Mouse (Mus musculus) heart, embryonic 15.5 days (tissue): ENCODE results near the gene Ddx5. TPM values are rescaled to one million over a fixed set of nuclear protein-coding genes. Genes with fewer than 3 reads are reported as not detected.

Experiments
- ATAC-seq: fragments of 200-750 bp; cut with Nextera tagmentation; replicated peaks from 2 replicates; pipeline ENCODE4 v1.8.0; 2017; ENCODE audit warnings: low read depth, moderate TSS enrichment; ENCODE audit not compliant: insufficient number of reproducible peaks, insufficient read depth, low FRiP score
- H3K27ac ChIP-seq: fragments of 300-500 bp; sonication (generic); 2 replicates; pipeline ENCODE4 v1.5.1; 2015; ENCODE audit warnings: mild to moderate bottlenecking, inconsistent platforms
- H3K27me3 ChIP-seq: fragments of 300-500 bp; sonication (generic); 2 replicates; pipeline ENCODE4 v1.6.1; 2015; ENCODE audit warnings: inconsistent platforms
- H3K36me3 ChIP-seq: fragments of 300-500 bp; sonication (generic); 2 replicates; pipeline ENCODE4 v1.6.1; 2015; ENCODE audit warnings: mild to moderate bottlenecking, inconsistent platforms
- H3K4me1 ChIP-seq: fragments of 300-500 bp; sonication (generic); replicated peaks from 2 replicates; pipeline ENCODE4 v1.6.1; 2015; ENCODE audit warnings: inconsistent platforms
- H3K4me2 ChIP-seq: fragments of 300-500 bp; sonication (generic); 2 replicates; pipeline ENCODE4 v1.6.1; 2015; ENCODE audit warnings: inconsistent platforms, mild to moderate bottlenecking, moderate library complexity
- H3K4me3 ChIP-seq: fragments of 300-500 bp; sonication (generic); 2 replicates; pipeline ENCODE4 v1.5.1; 2015; ENCODE audit warnings: mild to moderate bottlenecking, inconsistent platforms
- H3K9ac ChIP-seq: fragments of 300-500 bp; sonication (generic); 2 replicates; pipeline ENCODE4 v1.6.1; 2015; ENCODE audit warnings: mild to moderate bottlenecking, inconsistent platforms
- H3K9me3 ChIP-seq: fragments of 300-500 bp; sonication (generic); replicated peaks from 2 replicates; pipeline ENCODE4 v1.6.1; 2016; ENCODE audit warnings: inconsistent platforms
- WGBS: fragments of 180-500 bp; shearing (Covaris S2); methylation state at CpG from one replicate; pipeline ENCODE4 v1.1.7; 2015; ENCODE audit warnings: mixed read lengths; 5-methylcytosine and 5-hydroxymethylcytosine counted together
- polyA plus RNA-seq: library from polyadenylated mRNA; unstranded; fragments of >200 nt; fragmentation: Nextera tagmentation; extraction: Ambion mirVana; gene quantifications from 2 replicates; pipeline ENCODE4 v1.2.1, GENCODE M21; 2015

Ddx5 gene
- 192 and 209 TPM in 2 replicates for polyA plus RNA-seq

DNA sequence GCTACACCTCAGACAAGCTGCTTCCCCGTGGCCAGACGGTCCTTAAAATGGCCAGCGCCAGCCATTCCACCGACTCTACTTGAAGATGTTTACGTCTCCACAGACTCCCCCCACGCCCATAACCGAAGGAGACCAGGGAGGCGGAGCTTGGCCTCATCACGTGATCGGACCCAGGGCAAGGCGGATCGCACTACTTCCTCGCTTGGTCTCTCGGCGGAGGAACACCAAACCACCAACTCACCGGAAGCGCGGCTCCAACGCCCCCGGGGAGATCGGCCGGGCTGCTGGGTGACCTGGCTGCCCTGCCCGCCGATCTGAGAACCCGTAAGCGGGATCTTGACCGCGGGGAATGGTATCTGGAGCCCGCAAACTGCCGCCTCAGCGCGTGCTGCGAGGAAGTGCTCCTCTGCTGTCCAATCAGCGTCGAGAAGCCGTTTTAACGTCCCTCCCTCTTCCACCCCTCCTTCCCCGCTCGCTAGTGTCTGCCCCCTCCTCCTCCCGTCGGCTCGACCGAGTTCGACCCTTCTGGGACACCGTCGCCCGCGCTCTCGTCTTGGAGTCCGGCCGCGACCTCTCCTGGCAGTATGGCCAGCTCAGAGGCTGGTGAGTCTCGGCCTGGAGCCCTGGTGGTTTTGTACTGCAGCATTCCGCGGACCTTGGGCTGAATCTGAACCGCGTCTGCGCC is at the start of gene Ddx5, which contains the start of gene Cep95:
TSS of gene Ddx5 (minus strand) at position 411 of the 685 bp plus-strand sequence.
TSS of gene Cep95 (plus strand) at position 478 of the 685 bp plus-strand sequence.
- Histone ChIP-seq H3K9ac (peak within 1 kb of the TSS; percentile 99), H3K9me3 (no peaks in the 10 kb centered on the region), H3K27ac (peak within 1 kb of the TSS; percentile 100), H3K4me3 (peak within 1 kb of the TSS; percentile 87), H3K27me3 (no peaks in the 10 kb centered on the region), H3K36me3 (peaks cover 38% of the 10 kb centered on the region), H3K4me2 (peak within 1 kb of the TSS; percentile 73), H3K4me1 (peaks cover 21% of the 10 kb centered on the region)
- peak; percentile 91 for ATAC-seq
- under 1% methylated on average over 58 of the region's 58 CpGs for WGBS

- no peak overlapping the region for H3K27ac ChIP-seq
- H3K4me1 ChIP-seq, result 0 out of 2 replicates have a peak, but pooled peaks cover 2% of the 10 kb centered on the region
- 89% methylated on average over 7 of the region's 7 CpGs for WGBS
- ATAC-seq, result no peak
- H3K36me3 ChIP-seq, result peaks cover 53% of the 10 kb centered on the region
- H3K9ac ChIP-seq, result no peak overlapping the region
- H3K4me3 ChIP-seq, result no peak overlapping the region
- H3K4me2 ChIP-seq, result no peak overlapping the region
- no peaks in the 10 kb centered on the region for H3K9me3 ChIP-seq
- H3K27me3 ChIP-seq, result no peaks in the 10 kb centered on the region
Measured at GRCm38 (mm10) chr11:106828079-106828478, 39.1 kb upstream of the Ddx5 start.

GRCm38 (mm10) chr11:106824403-106824802 is 35.4 kb upstream of the Ddx5 start:
- H3K9me3 ChIP-seq, result no peaks in the 10 kb centered on the region
- no peak for ATAC-seq
- no peaks in the 10 kb centered on the region for H3K27me3 ChIP-seq
- H3K36me3 ChIP-seq, result peaks cover 46% of the 10 kb centered on the region
- no peak overlapping the region for H3K4me2 ChIP-seq
- 82% methylated on average over 10 of the region's 10 CpGs for WGBS
- peaks cover 14% of the 10 kb centered on the region for H3K4me1 ChIP-seq
- H3K4me3 ChIP-seq, result no peak overlapping the region
- H3K27ac ChIP-seq, result no peak overlapping the region
- H3K9ac ChIP-seq, result no peak overlapping the region

- no peaks in the 10 kb centered on the region for H3K27me3 ChIP-seq
- no peak overlapping the region for H3K9ac ChIP-seq
- no peak for ATAC-seq
- H3K4me3 ChIP-seq, result no peak overlapping the region
- WGBS, result 89% methylated on average over 8 of the region's 8 CpGs
- no peak overlapping the region for H3K27ac ChIP-seq
- H3K4me2 ChIP-seq, result no peak overlapping the region
- no peaks in the 10 kb centered on the region for H3K9me3 ChIP-seq
- peaks cover 19% of the 10 kb centered on the region for H3K4me1 ChIP-seq
- peaks cover 48% of the 10 kb centered on the region for H3K36me3 ChIP-seq
Measured at GRCm38 (mm10) chr11:106823741-106824140, 34.8 kb upstream of the Ddx5 start.

DNA sequence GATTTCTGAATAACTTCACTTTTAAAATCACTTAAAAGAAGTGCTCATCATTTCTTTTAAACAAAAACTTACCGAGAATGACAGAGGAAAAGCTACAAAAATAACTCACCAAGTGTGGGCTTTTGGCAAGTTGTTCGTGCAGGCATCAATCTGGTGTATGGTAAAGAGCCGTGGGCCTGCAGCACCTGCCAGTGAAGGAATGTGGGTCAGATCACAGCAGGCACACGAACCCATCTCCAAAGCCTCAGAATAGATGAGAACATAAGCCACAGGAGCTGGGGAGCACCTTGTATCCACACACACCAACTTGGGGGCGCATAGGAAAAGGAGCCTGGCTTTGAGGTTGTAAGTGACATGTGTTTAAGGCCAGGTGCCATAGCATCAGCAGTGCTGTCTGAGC is 33.9 kb upstream of the Ddx5 start:
- WGBS, result 77% methylated on average over 5 of the region's 5 CpGs

DNA sequence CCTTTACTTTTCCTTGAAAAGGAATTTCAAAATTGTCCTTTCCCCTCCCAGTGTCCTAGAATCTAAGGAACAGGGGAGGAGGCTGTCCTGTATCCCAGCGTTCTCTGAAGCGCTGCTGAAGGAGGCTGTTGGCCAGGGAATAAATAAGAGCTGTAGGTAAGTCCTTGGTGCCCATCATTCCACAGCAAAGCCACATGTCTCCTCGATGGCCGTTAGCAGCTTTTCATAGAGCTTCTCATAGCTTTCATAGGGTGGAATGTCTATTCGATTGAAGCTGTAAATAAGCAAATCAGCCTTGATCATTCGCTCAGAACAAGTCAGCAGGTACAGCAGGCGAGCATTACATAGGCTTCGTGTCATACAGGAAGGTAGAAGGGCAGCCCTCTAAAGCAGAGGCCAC is 33.5 kb upstream of the Ddx5 start:
- WGBS, result 81% methylated on average over 8 of the region's 8 CpGs
- Histone ChIP-seq H3K27me3 (no peaks in the 10 kb centered on the region), H3K9ac (no peak overlapping the region), H3K27ac (no peak overlapping the region), H3K36me3 (peaks cover 37% of the 10 kb centered on the region; the same call in 1 of the 2 replicates), H3K9me3 (no peaks in the 10 kb centered on the region), H3K4me3 (no peak overlapping the region), H3K4me2 (no peak overlapping the region), H3K4me1 (peaks cover 30% of the 10 kb centered on the region)
- ATAC-seq, result no peak

More for the DNA sequence above, 33.9 kb upstream of the Ddx5 start:
- no peak overlapping the region for H3K4me3 ChIP-seq
- H3K36me3 ChIP-seq, result peaks cover 40% of the 10 kb centered on the region; the same call in 1 of the 2 replicates
- H3K4me1 ChIP-seq, result peaks cover 27% of the 10 kb centered on the region
- H3K9ac ChIP-seq, result no peak overlapping the region
- no peak for ATAC-seq
- no peak overlapping the region for H3K4me2 ChIP-seq
- no peaks in the 10 kb centered on the region for H3K9me3 ChIP-seq
- H3K27ac ChIP-seq, result no peak overlapping the region
- no peaks in the 10 kb centered on the region for H3K27me3 ChIP-seq

DNA sequence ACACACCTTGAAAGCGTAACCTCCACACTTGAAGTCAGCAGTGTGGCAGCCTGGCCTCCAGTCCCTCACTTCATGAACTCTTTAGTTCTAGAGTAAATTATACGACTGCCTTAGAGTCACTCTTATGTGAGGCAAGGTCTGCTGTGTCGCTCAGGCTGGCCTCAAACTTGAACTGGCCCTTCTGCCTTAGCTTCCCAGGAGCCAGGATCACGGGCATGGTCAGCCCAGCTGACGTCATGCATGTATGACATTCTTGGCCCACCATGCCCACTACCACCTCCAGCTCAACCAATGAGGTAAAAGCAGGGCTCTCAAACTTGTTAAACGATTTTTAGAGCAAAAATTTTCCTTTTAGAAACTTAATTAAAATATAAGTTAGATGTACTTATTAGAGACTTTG is 32.4 kb upstream of the Ddx5 start:
- H3K4me1 ChIP-seq, result peaks cover 31% of the 10 kb centered on the region
- no peak overlapping the region for H3K4me2 ChIP-seq
- WGBS, result 71% methylated on average over 6 of the region's 6 CpGs
- H3K9me3 ChIP-seq, result no peaks in the 10 kb centered on the region
- peaks cover 41% of the 10 kb centered on the region for H3K36me3 ChIP-seq
- H3K27me3 ChIP-seq, result no peaks in the 10 kb centered on the region
- H3K27ac ChIP-seq, result no peak overlapping the region
- no peak for ATAC-seq
- H3K4me3 ChIP-seq, result no peak overlapping the region
- H3K9ac ChIP-seq, result no peak overlapping the region

DNA sequence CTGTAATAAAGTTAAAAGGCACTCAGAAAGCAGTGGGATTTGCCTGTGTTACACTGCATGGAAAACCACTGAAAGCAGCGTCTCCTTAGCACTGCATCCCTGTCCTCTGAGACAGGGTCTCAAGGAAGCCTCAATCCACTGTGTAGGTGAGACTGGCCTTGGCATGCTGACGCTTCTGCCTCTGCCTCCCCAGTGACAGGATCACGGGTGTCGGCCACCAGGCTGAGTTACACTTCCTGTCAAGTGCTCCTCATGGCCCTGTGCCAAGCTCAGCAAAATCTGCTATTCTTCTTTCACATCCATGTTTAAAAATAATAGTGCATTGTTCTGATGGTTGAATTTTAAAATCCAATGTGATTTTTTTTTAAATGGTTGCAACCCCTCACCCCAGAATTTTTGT is 32.0 kb upstream of the Ddx5 start:
- H3K4me3 ChIP-seq, result no peak overlapping the region
- peak overlapping the region; percentile 44; the same call in 1 of the 2 replicates for H3K27ac ChIP-seq
- ATAC-seq, result 0 out of 2 replicates have a peak, but pooled peaks have one; percentile 35

GRCm38 (mm10) chr11:106820252-106820651 is 31.3 kb upstream of the Ddx5 start:
- Histone ChIP-seq H3K27ac (no peak overlapping the region), H3K4me1 (peaks cover 41% of the 10 kb centered on the region), H3K36me3 (peaks cover 47% of the 10 kb centered on the region), H3K4me2 (no peak overlapping the region), H3K9ac (no peak overlapping the region), H3K27me3 (no peaks in the 10 kb centered on the region), H3K9me3 (no peaks in the 10 kb centered on the region), H3K4me3 (no peak overlapping the region)
- WGBS, result 86% methylated on average over 6 of the region's 6 CpGs
- ATAC-seq, result no peak

More for the DNA sequence above, 32.0 kb upstream of the Ddx5 start:
- H3K4me1 ChIP-seq, result peaks cover 35% of the 10 kb centered on the region
- H3K9me3 ChIP-seq, result no peaks in the 10 kb centered on the region
- H3K27me3 ChIP-seq, result no peaks in the 10 kb centered on the region
- no peak overlapping the region for H3K9ac ChIP-seq
- peaks cover 41% of the 10 kb centered on the region for H3K36me3 ChIP-seq
- H3K4me2 ChIP-seq, result no peak overlapping the region
- WGBS, result 38% methylated on average over 4 of the region's 4 CpGs

DNA sequence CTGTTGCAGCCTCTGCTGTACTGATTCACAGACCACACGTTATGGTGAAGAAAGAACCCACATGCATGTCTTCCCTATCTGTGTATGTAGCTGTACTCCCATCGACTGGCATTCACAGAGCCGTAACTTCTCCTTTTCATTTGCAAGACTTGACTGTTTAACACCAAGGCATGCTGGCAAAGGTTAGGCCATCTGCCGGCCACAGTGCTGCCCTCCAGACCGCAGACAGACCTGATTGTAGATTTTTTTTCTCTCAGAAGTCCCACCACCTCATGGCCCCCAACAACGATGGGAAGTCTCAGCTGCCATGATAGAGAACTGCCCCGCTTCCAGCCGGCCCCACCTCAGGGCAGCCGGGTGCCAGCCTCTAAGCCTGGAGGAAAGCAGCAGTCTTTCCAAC is 30.6 kb upstream of the Ddx5 start:
- H3K27ac ChIP-seq, result peak overlapping the region; percentile 31; the same call in 1 of the 2 replicates

GRCm38 (mm10) chr11:106818341-106818740 is 29.4 kb upstream of the Ddx5 start:
- peak overlapping the region; percentile 35 for H3K4me2 ChIP-seq
- ATAC-seq, result no peak; the same call in 1 of the 2 replicates

More for the DNA sequence above, 30.6 kb upstream of the Ddx5 start:
- ATAC-seq, result no peak
- no peaks in the 10 kb centered on the region for H3K9me3 ChIP-seq
- 81% methylated on average over 9 of the region's 9 CpGs for WGBS
- H3K27me3 ChIP-seq, result no peaks in the 10 kb centered on the region
- H3K9ac ChIP-seq, result no peak overlapping the region
- no peak overlapping the region for H3K4me3 ChIP-seq
- H3K4me1 ChIP-seq, result peaks cover 47% of the 10 kb centered on the region
- peaks cover 54% of the 10 kb centered on the region for H3K36me3 ChIP-seq
- H3K4me2 ChIP-seq, result no peak overlapping the region

DNA sequence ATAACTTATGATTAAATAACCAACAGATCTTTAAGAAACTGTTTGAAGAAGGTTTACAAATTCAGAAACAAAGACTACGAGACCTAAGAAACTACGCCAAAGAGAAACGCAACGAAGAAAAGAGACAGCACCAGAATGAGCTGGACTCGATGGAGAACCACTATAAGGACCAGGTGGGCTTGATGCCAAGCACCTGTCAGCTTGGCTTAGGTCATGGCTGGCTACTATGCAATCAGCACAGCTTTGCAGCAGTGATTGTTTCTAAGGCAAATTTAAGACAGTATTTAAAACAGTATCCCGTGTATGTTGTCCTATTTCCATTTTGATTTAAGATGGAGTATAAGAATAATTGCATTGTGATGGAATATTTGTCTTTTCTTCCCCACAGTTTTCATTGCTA is 28.8 kb upstream of the Ddx5 start:
- 69% methylated on average over 6 of the region's 6 CpGs for WGBS
- Histone ChIP-seq H3K9ac (no peak overlapping the region), H3K9me3 (no peaks in the 10 kb centered on the region), H3K4me2 (no peak overlapping the region), H3K4me1 (peaks cover 48% of the 10 kb centered on the region), H3K4me3 (no peak overlapping the region), H3K36me3 (peaks cover 61% of the 10 kb centered on the region), H3K27ac (peak overlapping the region; percentile 46), H3K27me3 (no peaks in the 10 kb centered on the region)
- no peak for ATAC-seq

More at GRCm38 (mm10) chr11:106818341-106818740, 29.4 kb upstream of the Ddx5 start:
- peaks cover 60% of the 10 kb centered on the region for H3K36me3 ChIP-seq
- 17% methylated on average over 9 of the region's 9 CpGs for WGBS
- no peaks in the 10 kb centered on the region for H3K9me3 ChIP-seq
- peak overlapping the region; percentile 46 for H3K27ac ChIP-seq
- H3K4me3 ChIP-seq, result no peak overlapping the region
- H3K9ac ChIP-seq, result no peak overlapping the region
- peaks cover 48% of the 10 kb centered on the region for H3K4me1 ChIP-seq
- H3K27me3 ChIP-seq, result no peaks in the 10 kb centered on the region
